ENCODE assay signal across 20 mouse cellular contexts in genomic region chr4:144961696-144962095, GRCm38 (mm10).
DNase-seq lines count a peak whose midpoint lies in the region; ATAC-seq and TF ChIP-seq lines count a peak whose summit lies in the region.
"Had no signal": no experiment of that assay in that cellular context is flagged by ENCODE, and none has a peak within 500 bp of the region (broad histone marks: within the 10 kb centered on the region; RNA-seq: fewer than 3 reads in every experiment).

No protein-coding gene starts in this region.

- no peaks in the 10 kb centered on the region for H3K27me3 ChIP-seq in heart, adult 2 months (ENCODE audit: control insufficient read depth, insufficient read depth, low read length)
- H3K27me3 ChIP-seq in heart, embryonic 12.5 days (replicated peaks) = no peaks in the 10 kb centered on the region
- H3K27me3 ChIP-seq in liver, adult 2 months (ENCODE audit: control insufficient read depth, insufficient read depth, low read length) = no peaks in the 10 kb centered on the region
- no peaks in the 10 kb centered on the region for H3K27me3 ChIP-seq in liver, embryonic 11.5 days (replicated peaks; ENCODE audit: control insufficient read depth, insufficient read depth, low read length)
- no peaks in the 10 kb centered on the region for H3K27me3 ChIP-seq in liver, postnatal 0 days (ENCODE audit: insufficient read depth, low read length)
- H3K27me3 ChIP-seq: embryonic facial prominence, embryonic 12.5 days; forebrain, embryonic 12.5 days; hindbrain, embryonic 12.5 days had no signal

- no peak for TF ChIP-seq POLR2A in heart, adult 2 months (IDR thresholded peaks at IDR 0.05; ENCODE audit: insufficient read depth, low read depth, low read length)
- TF ChIP-seq POLR2A in liver, adult 2 months (IDR thresholded peaks at IDR 0.05; ENCODE audit: extremely low read depth, insufficient read depth, low read length) = no peak

- no peak for TF ChIP-seq EP300 in heart, adult 2 months (IDR thresholded peaks at IDR 0.05; ENCODE audit: insufficient read depth, low read depth, low read length)
- TF ChIP-seq EP300 in liver, postnatal 0 days (IDR thresholded peaks at IDR 0.05; ENCODE audit: low read depth) = no peak

- no peak for TF ChIP-seq CTCF in heart, adult 2 months (IDR thresholded peaks at IDR 0.05)
- no peak for TF ChIP-seq CTCF in liver, adult 2 months (IDR thresholded peaks at IDR 0.05; ENCODE audit: low read depth, low read length)
- TF ChIP-seq CTCF in liver, postnatal 0 days (IDR thresholded peaks at IDR 0.05; ENCODE audit: low read depth) = no peak

- DNase-seq in heart, adult 2 months = peak in 1 of 2 experiments; percentile 9
- DNase-seq in liver, adult 2 months (ENCODE audit: extremely low read depth, low read depth, low spot score) = peak; percentile 98
- no peak for DNase-seq in liver, embryonic 11.5 days (ENCODE audit: low spot score)
- peak; percentile 23 for DNase-seq in lung, postnatal 36 days
- no peak for DNase-seq in lung, postnatal 10 days
- DNase-seq in liver, postnatal 0 days = no peak
- DNase-seq in adrenal gland, postnatal 4 days (ENCODE audit: low spot score in 2 of 2) = no peak
- DNase-seq: adrenal gland, postnatal 10 days; cerebellum, adult 8-10 months; cerebellum, postnatal 14 days; embryo, embryonic 11 days; gastrocnemius, postnatal 25 days; heart, postnatal 10 days; heart, postnatal 4 days had no signal

- H3K27ac ChIP-seq in heart, adult 2 months = peak overlapping the region; percentile 88
- H3K27ac ChIP-seq in heart, embryonic 12.5 days (ENCODE audit: poor library complexity, severe bottlenecking) = no peak overlapping the region
- H3K27ac ChIP-seq in liver, adult 2 months (replicated peaks; ENCODE audit: insufficient read depth, low read depth, low read length) = peak overlapping the region; percentile 89
- no peak overlapping the region for H3K27ac ChIP-seq in liver, embryonic 11.5 days (ENCODE audit: low read depth, low read length)
- H3K27ac ChIP-seq in liver, postnatal 0 days (ENCODE audit: low read depth) = peak overlapping the region; percentile 90
- H3K27ac ChIP-seq: embryonic facial prominence, embryonic 12.5 days; forebrain, embryonic 12.5 days; hindbrain, embryonic 12.5 days had no signal

- H3K79me2 ChIP-seq in heart, adult 2 months (replicated peaks; ENCODE audit: control insufficient read depth, insufficient read depth, low read length) = no peaks in the 10 kb centered on the region
- H3K79me2 ChIP-seq in liver, adult 2 months (ENCODE audit: control insufficient read depth, insufficient read depth, low read length) = no peaks in the 10 kb centered on the region

- H3K36me3 ChIP-seq in heart, adult 2 months (ENCODE audit: control insufficient read depth, insufficient read depth, low read length) = peaks cover 19% of the 10 kb centered on the region
- H3K36me3 ChIP-seq in heart, embryonic 12.5 days = no peaks in the 10 kb centered on the region
- H3K36me3 ChIP-seq in liver, adult 2 months (ENCODE audit: control insufficient read depth, insufficient read depth, low read length) = peaks cover 9% of the 10 kb centered on the region; the same call in 1 of the 2 replicates
- H3K36me3 ChIP-seq in liver, embryonic 11.5 days (ENCODE audit: control insufficient read depth, insufficient read depth, low read length) = no peaks in the 10 kb centered on the region
- no peaks in the 10 kb centered on the region; the same call in 1 of the 2 replicates for H3K36me3 ChIP-seq in liver, postnatal 0 days (replicated peaks; ENCODE audit: insufficient read depth, low read length)
- H3K36me3 ChIP-seq: embryonic facial prominence, embryonic 12.5 days; forebrain, embryonic 12.5 days; hindbrain, embryonic 12.5 days had no signal

- no peak overlapping the region for H3K4me2 ChIP-seq in heart, embryonic 12.5 days
- H3K4me2 ChIP-seq in liver, embryonic 11.5 days = no peak overlapping the region; the same call in 1 of the 2 replicates
- 0 out of 2 replicates have a peak overlapping the region, but pooled peaks have one; percentile 11 for H3K4me2 ChIP-seq in liver, postnatal 0 days (ENCODE audit: low read depth, low read length)
- H3K4me2 ChIP-seq: embryonic facial prominence, embryonic 12.5 days; forebrain, embryonic 12.5 days; hindbrain, embryonic 12.5 days had no signal

- peaks cover 17% of the 10 kb centered on the region for H3K4me1 ChIP-seq in heart, adult 2 months (ENCODE audit: control insufficient read depth, insufficient read depth, low read length)
- peaks cover 11% of the 10 kb centered on the region for H3K4me1 ChIP-seq in heart, embryonic 12.5 days (replicated peaks)
- H3K4me1 ChIP-seq in liver, adult 2 months (ENCODE audit: control insufficient read depth, insufficient read depth, low read length) = peaks cover 30% of the 10 kb centered on the region
- no peaks in the 10 kb centered on the region; the same call in 1 of the 2 replicates for H3K4me1 ChIP-seq in liver, embryonic 11.5 days (replicated peaks; ENCODE audit: control insufficient read depth, insufficient read depth, low read length)
- peaks cover 7% of the 10 kb centered on the region; the same call in 1 of the 2 replicates for H3K4me1 ChIP-seq in liver, postnatal 0 days (ENCODE audit: insufficient read depth)
- H3K4me1 ChIP-seq: forebrain, embryonic 12.5 days; hindbrain, embryonic 12.5 days had no signal

- intact Hi-C loops in heart, adult 2 months (cut with DNase I) = loop anchor here (2.0 kb wide), 2 partner anchors 71 to 79 kb away; no protein-coding TSS in a partner anchor

- H3K9ac ChIP-seq in heart, adult 2 months (ENCODE audit: low read depth, low read length) = no peak overlapping the region
- no peak overlapping the region for H3K9ac ChIP-seq in heart, embryonic 12.5 days
- H3K9ac ChIP-seq in liver, adult 2 months (ENCODE audit: low read depth, low read length) = no peak overlapping the region
- H3K9ac ChIP-seq in liver, embryonic 11.5 days (ENCODE audit: low read depth, low read length) = no peak overlapping the region
- no peak overlapping the region for H3K9ac ChIP-seq in liver, postnatal 0 days (replicated peaks)
- H3K9ac ChIP-seq: embryonic facial prominence, embryonic 12.5 days; forebrain, embryonic 12.5 days; hindbrain, embryonic 12.5 days had no signal

- no peak overlapping the region for H3K4me3 ChIP-seq in heart, adult 2 months
- H3K4me3 ChIP-seq in heart, embryonic 12.5 days = no peak overlapping the region
- H3K4me3 ChIP-seq in liver, adult 2 months (ENCODE audit: insufficient read depth, low read depth, low read length) = no peak overlapping the region
- no peak overlapping the region for H3K4me3 ChIP-seq in liver, embryonic 11.5 days (ENCODE audit: low read depth, low read length)
- no peak overlapping the region for H3K4me3 ChIP-seq in liver, postnatal 0 days (ENCODE audit: low read depth, low read length)
- H3K4me3 ChIP-seq: embryonic facial prominence, embryonic 12.5 days; forebrain, embryonic 12.5 days; hindbrain, embryonic 12.5 days had no signal

- no peaks in the 10 kb centered on the region for H3K9me3 ChIP-seq in heart, embryonic 12.5 days (replicated peaks)
- no peaks in the 10 kb centered on the region for H3K9me3 ChIP-seq in liver, embryonic 11.5 days (ENCODE audit: control insufficient read depth, low read length)
- H3K9me3 ChIP-seq in liver, postnatal 0 days (ENCODE audit: low read length) = no peaks in the 10 kb centered on the region
- H3K9me3 ChIP-seq: embryonic facial prominence, embryonic 12.5 days; forebrain, embryonic 12.5 days; hindbrain, embryonic 12.5 days had no signal

- WGBS in heart, adult 2 months = 55% methylated on average over 3 of the region's 3 CpGs
- 86% methylated on average over 3 of the region's 3 CpGs for WGBS in heart, embryonic 12.5 days
- 31% methylated on average over 3 of the region's 3 CpGs for WGBS in liver, adult 2 months
- WGBS in liver, embryonic 11.5 days = 85% methylated on average over 3 of the region's 3 CpGs
- WGBS in liver, postnatal 0 days (ENCODE audit: insufficient replicate concordance) = 68% methylated on average over 3 of the region's 3 CpGs

- no peak for ATAC-seq in heart, embryonic 12.5 days (ENCODE audit: insufficient number of reproducible peaks, low FRiP score)
- ATAC-seq in liver, embryonic 11.5 days (replicated peaks; ENCODE audit: low FRiP score) = no peak
- ATAC-seq in liver, postnatal 0 days = no peak
- ATAC-seq: forebrain, embryonic 16.5 days; hindbrain, embryonic 16.5 days had no signal

Comparison
In these comparisons a context has a peak if more than half of its experiments do, and no peak if none do; other contexts are left out.
1. DNase-seq: peak in liver, adult 2 months (single experiment) and lung, postnatal 36 days (single experiment); none in liver, embryonic 11.5 days (single experiment), lung, postnatal 10 days (single experiment), liver, postnatal 0 days (single experiment) and adrenal gland, postnatal 4 days (0 of 2).
2. H3K27ac ChIP-seq: peak in heart, adult 2 months (single experiment), liver, adult 2 months (single experiment) and liver, postnatal 0 days (single experiment); none in heart, embryonic 12.5 days (single experiment) and liver, embryonic 11.5 days (single experiment).